ENCODE assay signal across 15 mouse cellular contexts in genomic region chr12:45672361-45672760, GRCm38 (mm10).
DNase-seq lines count a peak whose midpoint lies in the region; ATAC-seq and TF ChIP-seq lines count a peak whose summit lies in the region.
"Had no signal": no experiment of that assay in that cellular context is flagged by ENCODE, and none has a peak within 500 bp of the region (broad histone marks: within the 10 kb centered on the region; RNA-seq: fewer than 3 reads in every experiment).

No protein-coding gene starts in this region.

- WGBS in lung, embryonic 14.5 days: 44% methylated on average over 3 of the region's 3 CpGs
- WGBS in embryonic facial prominence, embryonic 14.5 days: 29% methylated on average over 3 of the region's 3 CpGs
- 44% methylated on average over 3 of the region's 3 CpGs for WGBS in hindbrain, embryonic 16.5 days
- 23% methylated on average over 3 of the region's 3 CpGs for WGBS in midbrain, embryonic 16.5 days
- WGBS in heart, embryonic 10.5 days: 57% methylated on average over 3 of the region's 3 CpGs

- no peaks in the 10 kb centered on the region for H3K9me3 ChIP-seq in lung, embryonic 14.5 days (ENCODE audit: low read depth, low read length)
- no peaks in the 10 kb centered on the region for H3K9me3 ChIP-seq in embryonic facial prominence, embryonic 14.5 days (ENCODE audit: control insufficient read depth, low read length)
- no peaks in the 10 kb centered on the region for H3K9me3 ChIP-seq in hindbrain, embryonic 16.5 days (ENCODE audit: control insufficient read depth, low read length)
- H3K9me3 ChIP-seq in midbrain, embryonic 16.5 days (replicated peaks; ENCODE audit: control insufficient read depth, low read length, poor library complexity, severe bottlenecking): no peaks in the 10 kb centered on the region
- no peaks in the 10 kb centered on the region for H3K9me3 ChIP-seq in heart, embryonic 10.5 days
- H3K9me3 ChIP-seq: liver, embryonic 15.5 days had no signal

- no peak overlapping the region for H3K27ac ChIP-seq in lung, embryonic 14.5 days (ENCODE audit: low read depth)
- no peak overlapping the region for H3K27ac ChIP-seq in embryonic facial prominence, embryonic 14.5 days (replicated peaks; ENCODE audit: low read depth, low read length)
- H3K27ac ChIP-seq in hindbrain, embryonic 16.5 days (ENCODE audit: low read depth, low read length): peak overlapping the region; percentile 79; the same call in 1 of the 2 replicates
- peak overlapping the region; percentile 77 for H3K27ac ChIP-seq in midbrain, embryonic 16.5 days (ENCODE audit: low read length)
- no peak overlapping the region for H3K27ac ChIP-seq in heart, embryonic 10.5 days
- H3K27ac ChIP-seq: layer of hippocampus, adult 2 months; liver, embryonic 15.5 days had no signal

- DNase-seq in lung, embryonic 14.5 days: peak; percentile 2
- no peak for DNase-seq in lung, adult 18-20 months
- DNase-seq in embryonic facial prominence, embryonic 14.5 days (ENCODE audit: low spot score): peak; percentile 35
- no peak for DNase-seq in heart, embryonic 10.5 days (ENCODE audit: low spot score)
- DNase-seq in left cerebral cortex, postnatal 4 days: no peak
- DNase-seq: cerebellum, adult 11-12 months; heart, postnatal 36 days; kidney, adult 18-20 months; lung, postnatal 4 days; thymus, postnatal 14 days had no signal

- no peak overlapping the region for H3K4me2 ChIP-seq in lung, embryonic 14.5 days
- no peak overlapping the region for H3K4me2 ChIP-seq in embryonic facial prominence, embryonic 14.5 days (ENCODE audit: low read depth, low read length)
- H3K4me2 ChIP-seq in hindbrain, embryonic 16.5 days (ENCODE audit: low read length): no peak overlapping the region
- no peak overlapping the region for H3K4me2 ChIP-seq in midbrain, embryonic 16.5 days (ENCODE audit: low read length)
- H3K4me2 ChIP-seq: liver, embryonic 15.5 days had no signal

- H3K4me1 ChIP-seq in lung, embryonic 14.5 days (ENCODE audit: insufficient read depth): no peaks in the 10 kb centered on the region
- H3K4me1 ChIP-seq in embryonic facial prominence, embryonic 14.5 days (ENCODE audit: control insufficient read depth, insufficient read depth, low read length): peaks cover 11% of the 10 kb centered on the region; the same call in 1 of the 2 replicates
- H3K4me1 ChIP-seq in hindbrain, embryonic 16.5 days (ENCODE audit: control insufficient read depth, insufficient read depth, low read depth, low read length): peaks cover 10% of the 10 kb centered on the region
- H3K4me1 ChIP-seq in midbrain, embryonic 16.5 days (ENCODE audit: control insufficient read depth, insufficient read depth, low read length): peaks cover 26% of the 10 kb centered on the region
- H3K4me1 ChIP-seq in heart, embryonic 10.5 days: peaks cover 4% of the 10 kb centered on the region; the same call in 1 of the 2 replicates
- H3K4me1 ChIP-seq: liver, embryonic 15.5 days had no signal

- H3K9ac ChIP-seq in lung, embryonic 14.5 days: no peak overlapping the region
- H3K9ac ChIP-seq in embryonic facial prominence, embryonic 14.5 days (ENCODE audit: low read depth, low read length): no peak overlapping the region
- H3K9ac ChIP-seq in hindbrain, embryonic 16.5 days (ENCODE audit: low read depth, low read length): 0 out of 2 replicates have a peak overlapping the region, but pooled peaks have one; percentile 42
- no peak overlapping the region for H3K9ac ChIP-seq in midbrain, embryonic 16.5 days (ENCODE audit: low read depth, low read length)
- H3K9ac ChIP-seq: liver, embryonic 15.5 days had no signal

- no peaks in the 10 kb centered on the region for H3K36me3 ChIP-seq in lung, embryonic 14.5 days (ENCODE audit: insufficient read depth)
- H3K36me3 ChIP-seq in embryonic facial prominence, embryonic 14.5 days (ENCODE audit: control insufficient read depth, insufficient read depth, low read length): no peaks in the 10 kb centered on the region
- no peaks in the 10 kb centered on the region for H3K36me3 ChIP-seq in hindbrain, embryonic 16.5 days (ENCODE audit: control insufficient read depth, insufficient read depth, low read length)
- H3K36me3 ChIP-seq in midbrain, embryonic 16.5 days (ENCODE audit: control insufficient read depth, insufficient read depth, low read length): no peaks in the 10 kb centered on the region
- H3K36me3 ChIP-seq in heart, embryonic 10.5 days: no peaks in the 10 kb centered on the region
- H3K36me3 ChIP-seq: liver, embryonic 15.5 days had no signal

- TF ChIP-seq CTCF in lung, embryonic 14.5 days (IDR thresholded peaks at IDR 0.05; ENCODE audit: low read depth): no peak

- H3K4me3 ChIP-seq in lung, embryonic 14.5 days (ENCODE audit: low read depth, low read length): no peak overlapping the region
- H3K4me3 ChIP-seq in embryonic facial prominence, embryonic 14.5 days (ENCODE audit: low read depth, low read length): no peak overlapping the region
- no peak overlapping the region for H3K4me3 ChIP-seq in hindbrain, embryonic 16.5 days (ENCODE audit: low read length)
- no peak overlapping the region for H3K4me3 ChIP-seq in midbrain, embryonic 16.5 days (ENCODE audit: low read depth, low read length)
- no peak overlapping the region for H3K4me3 ChIP-seq in heart, embryonic 10.5 days
- H3K4me3 ChIP-seq: layer of hippocampus, adult 2 months; liver, embryonic 15.5 days had no signal

- H3K27me3 ChIP-seq in lung, embryonic 14.5 days (ENCODE audit: insufficient read depth, low read length): no peaks in the 10 kb centered on the region
- H3K27me3 ChIP-seq in embryonic facial prominence, embryonic 14.5 days (replicated peaks; ENCODE audit: control insufficient read depth, insufficient read depth, low read length): no peaks in the 10 kb centered on the region
- no peaks in the 10 kb centered on the region for H3K27me3 ChIP-seq in hindbrain, embryonic 16.5 days (replicated peaks; ENCODE audit: control insufficient read depth, insufficient read depth, low read length)
- no peaks in the 10 kb centered on the region for H3K27me3 ChIP-seq in midbrain, embryonic 16.5 days (ENCODE audit: control insufficient read depth, insufficient read depth, low read depth, low read length)
- H3K27me3 ChIP-seq in heart, embryonic 10.5 days (ENCODE audit: insufficient read depth, poor library complexity, severe bottlenecking): no peaks in the 10 kb centered on the region
- H3K27me3 ChIP-seq: liver, embryonic 15.5 days had no signal

- intact Hi-C loops in left cerebral cortex, postnatal 4 days (cut with DNase I): no loop called here

- ATAC-seq in lung, embryonic 14.5 days (ENCODE audit: insufficient read depth): no peak
- ATAC-seq in embryonic facial prominence, embryonic 14.5 days (ENCODE audit: low read depth): no peak
- ATAC-seq in hindbrain, embryonic 16.5 days: no peak
- ATAC-seq in midbrain, embryonic 16.5 days: peak; percentile 37; the same call in 1 of the 2 replicates
- ATAC-seq: CD4-positive, CD25-positive, alpha-beta regulatory T cell, adult 4 months had no signal

Comparison
In these comparisons a context has a peak if more than half of its experiments do, and no peak if none do; other contexts are left out.
1. DNase-seq: peak in lung, embryonic 14.5 days (single experiment) and embryonic facial prominence, embryonic 14.5 days (single experiment); none in lung, adult 18-20 months (0 of 2), heart, embryonic 10.5 days (single experiment) and left cerebral cortex, postnatal 4 days (single experiment).
2. H3K27ac ChIP-seq: peak in hindbrain, embryonic 16.5 days (single experiment) and midbrain, embryonic 16.5 days (single experiment); none in lung, embryonic 14.5 days (single experiment), embryonic facial prominence, embryonic 14.5 days (single experiment) and heart, embryonic 10.5 days (single experiment).